Mouse (Mus musculus) gastrocnemius, postnatal 14 days (tissue): ENCODE measurements around the gene Brip1. TPM values are rescaled to one million over a fixed set of nuclear protein-coding genes. Genes with fewer than 3 reads are reported as not detected.
"Not testable (repeated sequence)": the region's sequence is repeated elsewhere in the genome, so short reads cannot be mapped to it uniquely, and the experiment has no call there.

ENCODE experiments used
- DNase-seq: peaks from one replicate; pipeline ENCODE4 v3.0.0; 2021; ENCODE audit warnings: mixed read lengths
- intact Hi-C: fragments of 180-260 bp; cut with DNase I; formaldehyde crosslinking; loops from one replicate; pipeline ENCODE4 v1.15.1; 2025; ENCODE audit warnings: low total_unique reads
- long read RNA-seq, 2 experiments: library from polyadenylated mRNA; stranded (forward); transcript quantifications; one replicate each; pipeline ENCODE4 v2.0.0; 2021
- total RNA-seq, 2 experiments: library from RNA; stranded (reverse); gene quantifications; 2 replicates each; pipeline ENCODE4 v1.2.3; 2021

Gene Brip1
- total RNA-seq, result under 1 TPM; 0.58 to 0.64 TPM
- long read RNA-seq, experiment 1, result 0 reads
- long read RNA-seq, experiment 2, result 0 reads

GRCm38 (mm10) chr11:86201037-86201786 is at the start of gene Brip1:
Brip1 (minus strand) TSS chr11:86201193.
- peak; percentile 89 for DNase-seq

GRCm38 (mm10) chr11:86232446-86232845 is 31.5 kb upstream of the Brip1 start:
- intact Hi-C loops, result no loop called here
- DNase-seq, result no peak

More at GRCm38 (mm10) chr11:86201037-86201786, at the start of gene Brip1:
- intact Hi-C loops, result no loop called here

- no peak for DNase-seq
- intact Hi-C loops, result no loop called here
These were observed 30.9 kb upstream of the Brip1 start for GRCm38 (mm10) chr11:86231781-86232350.

- intact Hi-C loops, result no loop called here
- DNase-seq, result no peak
These were observed 25.7 kb upstream of the Brip1 start for GRCm38 (mm10) chr11:86226646-86227180.

GRCm38 (mm10) chr11:86225761-86226160 is 24.8 kb upstream of the Brip1 start:
- DNase-seq, result no peak
- intact Hi-C loops, result no loop called here

- intact Hi-C loops, result no loop called here
- no peak for DNase-seq
These were observed 10.8 kb upstream of the Brip1 start for GRCm38 (mm10) chr11:86211803-86212202.

GRCm38 (mm10) chr11:86209123-86209522 is 8.1 kb upstream of the Brip1 start:
- DNase-seq, result no peak
- intact Hi-C loops, result no loop called here

GRCm38 (mm10) chr11:86205876-86206275 is 4.9 kb upstream of the Brip1 start:
- intact Hi-C loops, result no loop called here
- no peak for DNase-seq

GRCm38 (mm10) chr11:86205031-86205430 is 4.0 kb upstream of the Brip1 start:
- no peak for DNase-seq
- intact Hi-C loops, result no loop called here

- intact Hi-C loops, result no loop called here
- DNase-seq, result peak; percentile 32
These were observed 1.1 kb upstream of the Brip1 start for GRCm38 (mm10) chr11:86201901-86202675.

GRCm38 (mm10) chr11:86200460-86201021 is 452 bp downstream of the Brip1 start:
- intact Hi-C loops, result no loop called here

GRCm38 (mm10) chr11:86199733-86200132 is 1.3 kb downstream of the Brip1 start:
- no peak for DNase-seq
- intact Hi-C loops, result no loop called here

More at GRCm38 (mm10) chr11:86200460-86201021, 452 bp downstream of the Brip1 start:
- no peak for DNase-seq

GRCm38 (mm10) chr11:86185224-86185623 is 15.8 kb downstream of the Brip1 start:
- DNase-seq, intact Hi-C loops: not testable (repeated sequence)

GRCm38 (mm10) chr11:86175833-86176232 is 25.2 kb downstream of the Brip1 start:
- no peak for DNase-seq
- intact Hi-C loops, result loop anchor here (10.0 kb wide), 1 partner anchor 191 kb away; no protein-coding TSS in a partner anchor

GRCm38 (mm10) chr11:86174173-86174572 is 26.8 kb downstream of the Brip1 start:
- intact Hi-C loops, result loop anchor here (5.0 to 10.0 kb wide), 2 partner anchors 189 to 327 kb away; no protein-coding TSS in a partner anchor
- DNase-seq, result peak; percentile 50

- intact Hi-C loops, result loop anchor here (5.0 to 10.0 kb wide), 2 partner anchors 186 to 323 kb away; no protein-coding TSS in a partner anchor
These were observed 30.2 kb downstream of the Brip1 start for GRCm38 (mm10) chr11:86170743-86171142.

GRCm38 (mm10) chr11:86160251-86160650 is 40.7 kb downstream of the Brip1 start:
- intact Hi-C loops, result no loop called here
- no peak for DNase-seq

More at GRCm38 (mm10) chr11:86170743-86171142, 30.2 kb downstream of the Brip1 start:
- no peak for DNase-seq

GRCm38 (mm10) chr11:86158950-86159349 is 42.0 kb downstream of the Brip1 start:
- intact Hi-C loops, result no loop called here
- no peak for DNase-seq

GRCm38 (mm10) chr11:86155638-86156037 is 45.4 kb downstream of the Brip1 start:
- intact Hi-C loops, result no loop called here
- no peak for DNase-seq
